Mouse (Mus musculus): Measurements from ENCODE around the gene Ndufaf2. TPM values are rescaled to one million over a fixed set of nuclear protein-coding genes. Genes with fewer than 3 reads are reported as not detected.

Gene Ndufaf2
- polyA plus RNA-seq, 1 experiment from 2014 or later: 43.1 TPM

GRCm38 (mm10) chr13:107955327-107956110, 202.9 kb downstream of the Ndufaf2 start:
- ATAC-seq (no peak), DNase-seq (ENCODE audit: low read depth, low spot score) (no peak)
- ChIA-PET POLR2A (interaction anchor here (0.7 kb wide), 1 partner anchor 44 kb away, joined by 3 read pairs; no protein-coding TSS in a partner anchor), CTCF (no interaction called here)
- in situ Hi-C loops (cut with MboI; ENCODE audit: low pct_unique_long_range_greater_than_20kb): no loop called here
- TF ChIP-seq CTCF (IDR thresholded peaks at IDR 0.05): no peak
- no peaks in the 10 kb centered on the region for H3K27me3 ChIP-seq

DNA sequence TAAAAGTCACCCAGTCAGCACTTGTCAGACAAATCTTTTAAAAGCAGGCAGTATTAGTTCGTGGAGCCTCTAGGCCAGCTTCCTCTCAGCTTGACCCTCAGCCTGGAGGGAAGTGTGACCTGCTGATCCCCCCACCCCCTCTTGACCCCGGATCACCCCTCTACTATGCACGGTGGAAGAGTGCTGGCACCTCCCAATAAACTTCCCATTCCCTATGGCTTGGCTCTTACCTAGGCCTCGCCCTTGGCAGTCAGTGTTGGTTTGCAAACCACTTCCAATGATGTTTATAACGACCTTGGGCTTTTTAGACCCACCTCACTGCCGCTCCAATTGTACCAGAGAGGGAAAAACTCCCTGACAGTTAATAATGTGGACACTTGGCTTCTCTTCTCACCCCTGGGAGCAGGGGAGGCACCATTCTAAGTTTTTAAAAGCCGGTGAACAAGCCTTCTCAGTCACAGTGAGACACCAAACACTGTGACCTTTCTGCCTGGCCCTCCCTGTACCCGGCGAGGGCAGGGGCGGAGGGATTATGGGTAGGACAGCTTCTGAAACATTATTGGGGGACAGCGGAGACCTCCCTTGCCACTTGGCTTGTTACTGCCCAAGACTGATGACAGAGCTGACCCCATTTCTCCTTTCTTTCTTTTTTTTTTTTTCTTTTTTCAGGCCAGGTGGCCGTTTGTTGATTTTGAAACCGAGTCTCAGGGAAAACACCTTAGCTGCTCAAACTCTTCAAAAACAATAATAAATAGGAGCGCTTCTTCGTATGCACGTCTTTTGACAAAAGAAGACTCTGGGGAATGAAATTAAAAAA, 203.8 kb downstream of the Ndufaf2 start:
- CTCF ChIA-PET: no interaction called here
- ATAC-seq (no peak), DNase-seq (ENCODE audit: low read depth, low spot score) (no peak)
- TF ChIP-seq CTCF (IDR thresholded peaks at IDR 0.05): no peak
- in situ Hi-C loops (cut with MboI; ENCODE audit: low pct_unique_long_range_greater_than_20kb): no loop called here
- no peaks in the 10 kb centered on the region for H3K27me3 ChIP-seq
- POLR2A ChIA-PET: interaction anchor here (0.7 kb wide), 1 partner anchor 44 kb away, joined by 3 read pairs; no protein-coding TSS in a partner anchor

GRCm38 (mm10) chr13:107954100-107954444, 204.4 kb downstream of the Ndufaf2 start:
- POLR2A ChIA-PET: no interaction called here
- CTCF ChIA-PET: no interaction called here
- DNase-seq (ENCODE audit: low read depth, low spot score) (no peak), ATAC-seq (no peak)
- TF ChIP-seq CTCF (IDR thresholded peaks at IDR 0.05): no peak
- no peaks in the 10 kb centered on the region for H3K27me3 ChIP-seq
- in situ Hi-C loops (cut with MboI; ENCODE audit: low pct_unique_long_range_greater_than_20kb): no loop called here

Other genes starting within 250 kb of the Ndufaf2 start
- 69.3 TPM for gene Smim15, start 114.2 kb downstream of the Ndufaf2 start, polyA plus RNA-seq (2021)
- 6.8 TPM for gene Ercc8, start 108 bp upstream of the Ndufaf2 start, polyA plus RNA-seq (2021)
- 111 TPM for gene Elovl7, start 55.8 kb upstream of the Ndufaf2 start, polyA plus RNA-seq (2021)
- gene Depdc1b, start 157.7 kb upstream of the Ndufaf2 start, polyA plus RNA-seq (2021): 12.2 TPM